Mouse (Mus musculus) liver, embryonic 13.5 days (tissue): ENCODE measurements at regions not wholly inside any gene's neighbourhood (a gene's known extent, or its start where the extent isn't known, plus 50 kb on each side); places are given as distances from the start of the nearest gene placed in this dataset.

Experiments used
- ATAC-seq: fragments of 200-750 bp; cut with Nextera tagmentation; 2 replicates; pipeline ENCODE4 v1.8.0; 2017; ENCODE audit warnings: low read depth, mild to moderate bottlenecking, moderate number of reproducible peaks, moderate library complexity
- DNase-seq: peaks from one replicate; pipeline ENCODE4 v3.0.0; 2022
- H3K27ac ChIP-seq: fragments of 300-500 bp; sonication (generic); 2 replicates; pipeline ENCODE4 v1.5.1; 2015; ENCODE audit warnings: moderate library complexity, mild to moderate bottlenecking, inconsistent platforms
- H3K27me3 ChIP-seq: fragments of 300-500 bp; sonication (generic); 2 replicates; pipeline ENCODE4 v1.6.1; 2015; ENCODE audit warnings: mild to moderate bottlenecking, inconsistent platforms
- H3K36me3 ChIP-seq: fragments of 300-500 bp; sonication (generic); 2 replicates; pipeline ENCODE4 v1.6.1; 2015; ENCODE audit warnings: mild to moderate bottlenecking, inconsistent platforms
- H3K4me1 ChIP-seq: fragments of 300-500 bp; sonication (generic); replicated peaks from 2 replicates; pipeline ENCODE4 v1.6.1; 2015; ENCODE audit warnings: inconsistent platforms
- H3K4me2 ChIP-seq: fragments of 300-500 bp; sonication (generic); 2 replicates; pipeline ENCODE4 v1.6.1; 2015; ENCODE audit warnings: inconsistent platforms, mild to moderate bottlenecking, moderate library complexity
- H3K4me3 ChIP-seq: fragments of 300-500 bp; sonication (generic); replicated peaks from 2 replicates; pipeline ENCODE4 v1.5.1; 2015; ENCODE audit warnings: mild to moderate bottlenecking, inconsistent platforms
- H3K9ac ChIP-seq: fragments of 300-500 bp; sonication (generic); 2 replicates; pipeline ENCODE4 v1.6.1; 2015; ENCODE audit warnings: mild to moderate bottlenecking, inconsistent platforms
- H3K9me3 ChIP-seq: fragments of 300-500 bp; sonication (generic); replicated peaks from 2 replicates; pipeline ENCODE4 v1.6.1; 2016; ENCODE audit warnings: inconsistent platforms
- WGBS: fragments of 180-500 bp; shearing (Covaris S2); methylation state at CpG from one replicate; pipeline ENCODE4 v1.1.7; 2015; ENCODE audit not compliant: insufficient replicate concordance; 5-methylcytosine and 5-hydroxymethylcytosine counted together

DNA sequence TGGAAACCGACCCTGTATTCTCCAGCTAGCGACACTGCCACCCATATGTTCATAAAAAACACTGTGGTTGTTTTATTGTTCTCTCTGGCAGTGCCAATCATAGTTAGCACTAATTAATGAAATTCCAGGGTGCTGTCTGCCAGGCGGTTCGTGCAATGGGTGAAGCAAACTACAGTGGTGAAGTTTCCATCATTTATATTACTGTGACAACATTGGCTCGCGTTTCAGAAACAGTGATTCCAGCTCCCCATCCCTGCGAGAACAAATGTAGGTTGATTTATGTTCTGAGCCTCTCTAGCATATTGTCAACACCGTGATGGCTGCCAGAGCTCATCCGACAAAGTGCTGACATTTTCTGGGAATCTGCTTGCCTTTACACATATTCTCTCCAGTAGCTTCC is 480.7 kb upstream of the Igfbp7 start:
- Histone ChIP-seq H3K9me3 (peaks cover 3% of the 10 kb centered on the region; the same call in 1 of the 2 replicates), H3K36me3 (no peaks in the 10 kb centered on the region), H3K9ac (no peak overlapping the region), H3K4me1 (no peaks in the 10 kb centered on the region), H3K27me3 (no peaks in the 10 kb centered on the region), H3K4me3 (no peak overlapping the region), H3K27ac (no peak overlapping the region), H3K4me2 (no peak overlapping the region)
- 69% methylated on average over 9 of the region's 9 CpGs for WGBS
- DNase-seq (no peak), ATAC-seq (no peak)

DNA sequence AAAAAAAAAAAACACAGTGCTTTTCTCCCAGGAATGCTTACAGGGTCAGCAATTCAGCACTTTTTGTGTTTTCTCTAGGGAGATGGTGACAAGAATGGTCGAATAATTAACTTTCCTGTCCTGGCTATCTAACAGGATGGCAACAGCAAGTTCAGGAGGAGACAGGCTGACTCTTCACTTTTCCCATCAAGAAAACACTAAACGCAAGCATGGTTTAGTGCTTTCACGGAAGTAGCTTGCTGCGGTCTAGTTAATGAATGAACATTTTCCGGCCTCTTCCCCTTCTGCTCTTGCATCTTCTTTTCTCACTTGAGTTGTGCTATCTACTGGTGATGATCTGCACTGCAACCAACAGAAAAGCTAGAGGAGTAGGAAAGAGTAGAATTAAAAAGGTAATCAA is 463.6 kb upstream of the Igfbp7 start:
- Histone ChIP-seq H3K4me2 (no peak overlapping the region), H3K4me1 (no peaks in the 10 kb centered on the region), H3K36me3 (no peaks in the 10 kb centered on the region), H3K27me3 (no peaks in the 10 kb centered on the region), H3K9ac (no peak overlapping the region), H3K27ac (no peak overlapping the region), H3K9me3 (0 out of 2 replicates have a peak, but pooled peaks cover 3% of the 10 kb centered on the region), H3K4me3 (no peak overlapping the region)
- DNase-seq (no peak), ATAC-seq (no peak)
- 67% methylated on average over 5 of the region's 5 CpGs for WGBS

DNA sequence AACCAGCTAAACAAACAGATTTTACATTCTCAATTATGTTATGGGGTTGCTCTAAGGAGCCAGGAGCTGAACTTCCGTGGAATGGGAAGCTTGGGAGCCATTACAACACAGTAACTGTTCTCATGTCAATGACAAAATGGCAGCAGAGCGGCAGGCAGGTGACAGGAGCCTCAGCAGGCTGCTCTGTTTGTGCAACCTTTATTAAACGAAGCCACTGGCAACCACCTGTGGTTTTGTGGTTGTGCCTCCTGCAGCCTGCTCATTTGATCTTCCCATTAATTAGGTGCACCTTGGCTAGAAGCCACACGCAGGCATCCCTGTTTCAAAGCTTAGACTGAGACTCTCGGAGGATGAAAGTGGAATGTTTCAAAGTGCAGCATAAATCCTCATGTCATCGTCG is 457.5 kb upstream of the Igfbp7 start:
- Histone ChIP-seq H3K36me3 (no peaks in the 10 kb centered on the region), H3K27me3 (no peaks in the 10 kb centered on the region), H3K4me2 (no peak overlapping the region), H3K9me3 (0 out of 2 replicates have a peak, but pooled peaks cover 5% of the 10 kb centered on the region), H3K27ac (no peak overlapping the region), H3K9ac (no peak overlapping the region), H3K4me3 (no peak overlapping the region), H3K4me1 (no peaks in the 10 kb centered on the region)
- ATAC-seq, result no peak
- DNase-seq, result no peak
- 60% methylated on average over 7 of the region's 7 CpGs for WGBS

DNA sequence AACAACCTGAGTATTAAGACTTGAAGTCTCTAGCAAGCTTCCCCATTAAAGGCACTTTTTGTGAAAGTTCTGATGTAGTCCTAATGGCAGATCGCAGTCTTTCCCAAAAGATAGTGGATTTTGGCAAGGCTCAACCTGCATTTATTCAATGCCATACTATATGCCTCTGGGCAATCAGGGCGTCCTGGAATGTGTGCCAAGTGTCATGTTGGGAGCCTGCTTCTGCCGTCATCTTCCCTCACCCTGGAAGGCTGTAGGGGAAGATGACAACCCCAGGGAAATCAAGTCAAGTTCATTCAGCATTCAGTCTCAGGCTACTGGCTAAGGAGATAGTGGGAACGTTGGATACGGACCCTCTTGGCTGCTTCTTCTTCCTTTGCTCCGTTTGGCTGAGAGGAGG is 447.4 kb upstream of the Igfbp7 start:
- Histone ChIP-seq H3K4me3 (no peak overlapping the region), H3K9me3 (peaks cover 6% of the 10 kb centered on the region; the same call in 1 of the 2 replicates), H3K4me2 (no peak overlapping the region), H3K36me3 (no peaks in the 10 kb centered on the region), H3K9ac (no peak overlapping the region), H3K27ac (no peak overlapping the region), H3K4me1 (no peaks in the 10 kb centered on the region), H3K27me3 (no peaks in the 10 kb centered on the region)
- DNase-seq (no peak), ATAC-seq (no peak)
- WGBS, result 56% methylated on average over 6 of the region's 6 CpGs

DNA sequence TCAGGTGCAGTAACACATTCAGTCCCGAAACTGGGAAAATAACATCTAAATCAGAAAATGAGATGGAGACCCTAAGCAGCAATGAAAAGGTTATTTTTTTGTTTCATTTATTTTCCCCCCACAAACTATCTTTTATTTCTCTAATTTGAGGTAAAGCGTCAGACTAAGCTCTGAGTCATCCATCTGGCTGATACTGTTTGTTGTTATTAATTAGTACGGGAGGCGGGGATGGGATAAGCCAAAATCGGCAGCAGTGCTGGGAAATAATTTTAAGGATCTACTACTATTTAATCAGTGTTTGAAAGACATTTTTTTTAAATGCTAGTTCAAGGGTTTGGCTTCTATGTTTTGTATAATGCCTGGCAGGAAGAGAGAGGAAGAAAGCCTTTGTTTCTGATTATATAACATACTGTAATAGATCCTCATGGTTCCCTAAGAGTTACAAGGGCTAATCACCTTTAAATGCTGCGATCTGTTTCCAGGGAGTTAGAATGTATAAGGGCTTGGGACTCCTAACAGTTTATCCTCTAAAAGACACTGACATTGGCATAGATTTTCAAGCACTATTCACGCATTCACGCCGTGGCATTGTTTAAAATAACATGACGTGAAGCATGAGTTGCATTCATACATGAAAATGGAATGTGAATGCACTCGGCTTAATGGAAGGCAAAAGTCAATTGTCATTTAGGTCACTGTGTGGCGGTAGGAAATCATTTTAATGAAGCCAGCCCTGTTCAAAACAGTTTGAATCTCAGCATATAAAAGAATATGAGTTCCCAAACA is 446.4 kb upstream of the Igfbp7 start:
- no peak for DNase-seq
- Histone ChIP-seq H3K9me3 (peaks cover 6% of the 10 kb centered on the region; the same call in 1 of the 2 replicates), H3K27ac (no peak overlapping the region), H3K9ac (no peak overlapping the region), H3K4me2 (no peak overlapping the region), H3K4me1 (no peaks in the 10 kb centered on the region), H3K4me3 (no peak overlapping the region), H3K36me3 (no peaks in the 10 kb centered on the region), H3K27me3 (no peaks in the 10 kb centered on the region)
- 69% methylated on average over 12 of the region's 12 CpGs for WGBS
- ATAC-seq, result no peak

DNA sequence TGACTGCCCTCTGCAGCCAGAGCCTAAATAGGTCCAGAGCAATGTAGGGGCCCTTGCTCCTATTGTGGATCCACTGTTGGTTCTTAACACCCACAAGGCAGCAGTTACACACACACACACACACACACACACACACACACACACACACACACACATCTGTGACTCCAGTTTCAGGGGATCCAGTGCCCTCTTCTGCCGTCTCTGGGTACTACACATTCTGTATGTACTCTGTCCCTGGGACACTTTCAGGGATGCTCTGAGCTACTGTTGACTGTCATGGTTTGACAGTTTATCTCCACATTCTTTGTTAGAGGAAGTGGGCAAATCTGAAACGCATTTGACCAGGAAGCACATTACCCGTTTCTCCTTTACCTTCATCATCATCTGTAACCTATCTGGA is 443.8 kb upstream of the Igfbp7 start:
- no peaks in the 10 kb centered on the region for H3K36me3 ChIP-seq
- no peak overlapping the region for H3K27ac ChIP-seq
- H3K9ac ChIP-seq, result no peak overlapping the region
- no peaks in the 10 kb centered on the region for H3K27me3 ChIP-seq
- no peak for DNase-seq
- no peak overlapping the region for H3K4me2 ChIP-seq
- no peak overlapping the region for H3K4me3 ChIP-seq
- WGBS, result 71% methylated on average over 3 of the region's 3 CpGs
- H3K9me3 ChIP-seq, result peaks cover 6% of the 10 kb centered on the region; the same call in 1 of the 2 replicates
- ATAC-seq, result no peak
- no peaks in the 10 kb centered on the region for H3K4me1 ChIP-seq

DNA sequence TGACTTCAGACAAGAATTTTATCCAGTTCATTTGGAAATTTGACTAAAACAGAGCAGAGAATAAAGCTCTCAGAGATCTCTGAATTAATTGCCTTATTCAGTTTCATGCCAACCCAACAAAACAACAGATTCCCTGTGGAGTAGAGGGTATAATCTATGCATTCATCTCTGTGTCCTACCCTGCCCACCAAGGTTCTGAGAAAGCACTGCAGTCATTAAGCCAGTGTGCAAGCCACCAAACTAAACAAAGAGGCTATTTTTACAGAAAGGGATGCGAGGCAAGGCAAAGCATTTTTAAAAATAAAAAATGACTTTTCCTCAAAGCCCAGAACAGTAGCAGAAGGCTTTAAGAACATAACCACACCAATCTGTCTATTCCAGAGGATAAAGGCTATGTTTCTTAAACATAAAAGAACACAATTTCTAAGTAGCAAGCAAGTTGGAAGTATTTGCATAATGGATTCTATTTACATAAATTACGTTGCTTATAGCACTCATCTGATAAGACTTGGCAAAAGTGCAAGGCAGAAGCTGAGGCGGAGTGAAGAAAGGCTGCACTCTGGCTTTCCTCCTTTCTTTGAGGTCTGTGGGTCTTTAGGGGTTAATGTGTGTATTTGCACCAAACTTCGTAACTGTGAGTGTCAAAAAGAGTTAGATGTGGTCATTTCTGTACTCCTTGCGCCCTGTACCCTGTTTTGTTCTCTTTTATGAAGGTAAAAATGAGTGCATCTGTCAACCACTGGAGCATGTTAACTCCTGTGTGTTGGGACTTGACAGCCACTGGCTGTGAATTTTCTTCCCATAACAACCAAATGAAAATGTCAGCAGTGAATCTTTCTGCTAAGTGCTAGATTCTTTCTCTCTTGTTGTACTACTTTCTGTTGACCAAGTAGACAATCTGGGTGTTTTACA is 430.6 kb upstream of the Igfbp7 start:
- ATAC-seq, result no peak
- Histone ChIP-seq H3K4me3 (no peak overlapping the region), H3K4me2 (no peak overlapping the region), H3K9ac (no peak overlapping the region), H3K9me3 (peaks cover 7% of the 10 kb centered on the region; the same call in 1 of the 2 replicates), H3K4me1 (no peaks in the 10 kb centered on the region), H3K27ac (no peak overlapping the region), H3K27me3 (no peaks in the 10 kb centered on the region), H3K36me3 (no peaks in the 10 kb centered on the region)
- DNase-seq, result no peak
- 49% methylated on average over 5 of the region's 5 CpGs for WGBS

DNA sequence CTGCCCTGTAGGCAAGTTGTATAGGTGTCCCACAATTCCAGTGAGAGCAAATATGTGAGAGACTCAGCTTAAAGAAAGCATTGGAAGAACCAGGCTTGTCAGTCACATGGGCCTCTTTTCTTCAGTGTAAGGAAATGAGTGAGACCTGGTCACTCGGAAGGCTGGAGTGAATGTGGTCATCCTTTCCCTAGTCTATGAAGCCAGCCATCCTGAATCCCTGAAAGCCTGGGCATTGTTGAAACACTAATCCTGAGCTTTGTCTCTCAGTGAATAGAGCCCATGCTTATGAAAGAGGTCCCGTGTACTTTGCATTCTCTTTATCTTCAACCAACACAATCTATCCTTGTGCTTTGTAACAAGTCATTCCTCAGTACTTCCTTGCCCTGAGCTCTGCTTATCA is 420.1 kb upstream of the Igfbp7 start:
- Histone ChIP-seq H3K4me1 (no peaks in the 10 kb centered on the region), H3K27ac (no peak overlapping the region), H3K9me3 (no peaks in the 10 kb centered on the region; the same call in 1 of the 2 replicates), H3K4me3 (no peak overlapping the region), H3K4me2 (no peak overlapping the region), H3K27me3 (no peaks in the 10 kb centered on the region), H3K36me3 (no peaks in the 10 kb centered on the region), H3K9ac (no peak overlapping the region)
- DNase-seq (no peak), ATAC-seq (no peak)
- 67% methylated on average over 2 of the region's 2 CpGs for WGBS

DNA sequence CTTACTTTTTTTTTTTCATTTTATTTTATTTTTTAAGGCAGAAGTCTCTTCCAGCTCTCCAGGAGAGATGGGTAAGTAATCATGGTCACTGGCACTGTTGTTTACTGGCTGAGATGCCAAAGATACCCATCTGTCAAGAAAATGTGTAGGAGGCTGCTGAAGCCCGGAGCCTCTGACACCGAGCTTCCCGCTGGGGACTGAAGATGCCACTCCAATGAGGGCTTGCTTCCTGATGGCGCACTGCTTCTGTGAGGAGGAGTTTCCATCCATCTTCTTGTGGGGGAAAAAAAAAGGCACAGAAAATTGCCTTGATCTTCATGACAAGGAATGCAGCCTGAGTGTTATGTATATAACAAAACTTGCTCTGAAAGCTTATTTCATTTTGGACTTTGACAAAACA is 418.2 kb upstream of the Igfbp7 start:
- no peak overlapping the region for H3K9ac ChIP-seq
- 79% methylated on average over 4 of the region's 4 CpGs for WGBS
- no peaks in the 10 kb centered on the region for H3K36me3 ChIP-seq
- H3K27ac ChIP-seq, result no peak overlapping the region
- no peaks in the 10 kb centered on the region; the same call in 1 of the 2 replicates for H3K9me3 ChIP-seq
- H3K4me1 ChIP-seq, result no peaks in the 10 kb centered on the region
- ATAC-seq, result no peak
- no peak overlapping the region for H3K4me2 ChIP-seq
- DNase-seq, result no peak
- no peaks in the 10 kb centered on the region for H3K27me3 ChIP-seq
- no peak overlapping the region for H3K4me3 ChIP-seq

DNA sequence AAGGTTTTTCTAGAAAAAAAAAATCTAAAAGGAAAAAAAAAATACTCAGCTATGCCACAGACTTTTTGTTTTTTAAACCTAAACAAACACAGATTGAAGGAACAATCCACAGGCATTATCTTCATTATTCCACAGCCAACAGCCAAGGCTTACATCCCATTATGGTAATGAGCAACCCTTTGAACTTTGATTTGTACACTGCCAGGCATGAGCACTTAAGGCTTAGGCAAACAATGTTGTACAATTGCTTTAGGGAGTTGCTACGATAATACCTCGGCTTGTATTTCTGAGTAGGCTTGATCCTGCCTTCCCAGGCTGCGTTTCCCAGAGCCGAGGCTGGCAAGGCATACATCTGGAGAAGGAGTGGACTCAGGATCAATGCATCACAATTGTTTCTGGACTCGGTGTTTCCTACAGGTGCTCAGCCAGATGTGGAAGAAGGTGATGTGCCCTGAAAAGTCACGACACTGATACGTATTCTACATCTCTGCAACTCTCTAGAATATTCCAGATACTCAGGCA is 409.0 kb upstream of the Igfbp7 start:
- 59% methylated on average over 7 of the region's 7 CpGs for WGBS
- H3K4me3 ChIP-seq, result no peak overlapping the region
- H3K9me3 ChIP-seq, result peaks cover 10% of the 10 kb centered on the region; the same call in 1 of the 2 replicates
- no peak overlapping the region for H3K27ac ChIP-seq
- H3K36me3 ChIP-seq, result no peaks in the 10 kb centered on the region
- no peak overlapping the region for H3K9ac ChIP-seq
- H3K27me3 ChIP-seq, result no peaks in the 10 kb centered on the region
- no peak overlapping the region for H3K4me2 ChIP-seq
- no peak for DNase-seq
- no peak for ATAC-seq
- no peaks in the 10 kb centered on the region for H3K4me1 ChIP-seq

DNA sequence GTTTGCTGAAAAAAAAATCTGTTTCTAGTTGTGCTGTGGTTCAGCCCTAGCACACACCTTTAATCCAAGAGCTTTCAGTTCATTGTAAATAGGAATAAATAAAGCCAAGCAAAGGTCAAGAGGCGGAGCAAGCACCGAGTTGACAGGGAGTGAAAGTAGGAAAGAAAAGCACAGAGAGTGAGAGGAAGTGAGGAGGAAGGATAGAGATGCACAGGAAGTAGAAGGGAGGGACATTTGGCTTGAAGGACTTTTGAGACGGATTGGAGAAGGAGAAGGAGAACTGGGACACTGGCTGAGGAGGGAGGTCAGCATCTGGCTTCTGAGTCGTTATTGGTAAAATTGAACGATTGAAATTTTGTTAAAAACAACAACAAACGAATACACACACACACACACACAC is 402.0 kb upstream of the Igfbp7 start:
- Histone ChIP-seq H3K4me1 (no peaks in the 10 kb centered on the region), H3K4me2 (no peak overlapping the region), H3K9me3 (no peaks in the 10 kb centered on the region), H3K27ac (no peak overlapping the region), H3K27me3 (no peaks in the 10 kb centered on the region), H3K9ac (no peak overlapping the region), H3K36me3 (no peaks in the 10 kb centered on the region), H3K4me3 (no peak overlapping the region)
- ATAC-seq (no peak), DNase-seq (no peak)
- 58% methylated on average over 6 of the region's 6 CpGs for WGBS
